Mouse (Mus musculus) adrenal gland, adult 2 months (tissue): ENCODE results near the gene Slc22a4. TPM values are rescaled to one million over a fixed set of nuclear protein-coding genes. Genes with fewer than 3 reads are reported as not detected.
A peak's percentile ranks its signal among the peaks of the same experiment; 100 is the strongest.

ENCODE experiments used
- DNase-seq: peaks from one replicate; pipeline ENCODE4 v3.0.0; 2021
- long read RNA-seq: library from polyadenylated mRNA; stranded (forward); transcript quantifications from one replicate; pipeline ENCODE4 v2.0.0, GENCODE M21; 2021
- polyA plus RNA-seq: library from polyadenylated mRNA; depleted of rRNA; stranded (reverse); fragments of >200 nt; gene quantifications from 2 replicates; pipeline ENCODE4 v1.2.3, GENCODE M21; 2012; rRNA removed
- total RNA-seq, 2 experiments: library from RNA; stranded (reverse); gene quantifications; 2 replicates each; pipeline ENCODE4 v1.2.3; 2021

The Slc22a4 gene
- 10 to 100 TPM in 1 of 2 experiments, 1 to 10 TPM in 1; 7.1 to 10.8 TPM for total RNA-seq
- polyA plus RNA-seq, result 7.1 and 10.3 TPM in 2 replicates
- long read RNA-seq, partial matches to known transcripts, result 3 of 12 reads
- long read RNA-seq, other reads (novel, unspliced or antisense), result 1 of 12 reads

DNA sequence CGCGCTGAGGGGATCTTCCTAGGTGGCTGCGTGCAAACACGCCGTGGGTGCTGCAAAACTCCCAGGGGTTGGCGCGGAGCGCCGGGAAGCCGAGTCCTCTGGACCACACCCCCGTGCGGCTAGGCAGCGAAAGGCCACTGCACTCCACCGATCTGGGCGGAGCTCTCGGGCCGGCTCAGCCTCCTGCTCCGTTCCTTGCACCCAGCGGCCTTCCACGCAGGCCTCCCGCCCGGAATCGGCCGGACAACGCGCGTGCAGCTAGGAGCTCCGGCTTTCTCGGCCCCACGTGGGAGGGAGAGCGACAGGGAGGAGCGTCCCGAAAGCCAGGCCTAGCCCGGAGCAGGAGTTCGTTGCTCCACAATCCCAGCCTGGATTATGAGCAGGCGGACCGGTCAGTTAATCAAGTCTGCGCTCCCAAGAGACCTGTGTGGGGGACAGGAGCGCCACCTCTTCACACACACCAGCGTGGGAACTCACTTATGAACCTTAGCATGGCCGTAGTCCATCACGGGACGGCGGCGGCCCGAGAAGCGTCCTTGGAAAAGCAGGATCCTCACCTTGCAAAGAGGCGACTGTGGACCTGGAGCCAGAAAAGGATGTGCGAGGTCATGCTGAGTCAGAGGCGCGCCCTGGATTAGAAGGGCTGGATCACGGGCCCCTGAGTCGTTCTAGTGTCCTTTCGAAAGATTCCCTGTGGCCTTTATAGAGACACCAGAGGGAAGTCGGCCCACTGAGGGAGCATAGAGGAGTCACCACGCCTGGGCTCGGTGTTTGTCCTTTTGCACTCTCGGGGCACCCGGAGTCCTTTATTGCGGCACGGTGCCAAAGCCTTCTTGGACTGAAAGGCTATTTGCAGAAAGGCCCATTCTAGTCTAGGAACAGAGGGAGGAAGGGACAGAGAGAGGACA lies at the start of gene Slc22a4:
Gene Slc22a4, minus strand, starts transcription at position 47 of the 908 bp plus-strand sequence.
- DNase-seq, result peak; percentile 93

DNA sequence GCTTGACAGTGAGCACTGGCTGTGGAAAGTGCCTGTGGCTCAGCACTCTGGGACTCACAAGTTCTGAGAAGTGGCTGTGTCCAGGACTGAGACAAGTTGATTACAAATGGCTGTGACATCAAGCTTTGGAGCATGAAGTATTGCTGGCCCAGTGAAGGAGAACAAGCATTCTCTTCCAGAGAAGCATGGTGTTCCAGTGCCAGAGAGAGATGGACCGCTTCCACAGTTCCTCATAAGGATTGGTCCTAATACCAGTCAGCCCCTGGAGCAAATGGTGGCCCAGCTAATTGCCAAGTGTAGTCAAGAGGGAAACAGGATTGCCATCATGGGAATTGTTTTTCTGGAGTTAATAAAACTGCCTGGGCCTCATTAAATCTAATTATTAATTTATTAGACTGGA lies 48.2 kb upstream of the Slc22a4 start:
- DNase-seq, result no peak

DNA sequence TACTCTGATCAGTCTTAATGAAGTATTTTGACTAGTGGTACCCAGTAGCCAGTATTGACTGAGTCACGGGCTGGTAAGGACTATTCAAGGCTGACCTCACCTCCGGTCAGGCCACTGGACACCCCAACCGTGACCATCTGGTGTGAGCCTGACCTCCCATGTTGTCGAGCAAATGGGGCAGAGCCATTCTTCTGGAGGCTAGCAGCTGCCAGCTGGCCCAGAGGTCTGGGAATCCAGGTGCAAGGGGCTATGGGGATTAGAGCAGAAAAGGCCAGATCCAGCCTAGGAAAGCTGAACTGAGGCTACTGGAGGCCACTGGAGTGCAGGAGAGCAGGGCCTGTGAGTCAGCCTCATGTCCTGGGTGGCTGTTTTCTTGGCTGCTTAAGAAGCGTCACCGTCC lies 47.5 kb upstream of the Slc22a4 start:
- DNase-seq, result no peak

DNA sequence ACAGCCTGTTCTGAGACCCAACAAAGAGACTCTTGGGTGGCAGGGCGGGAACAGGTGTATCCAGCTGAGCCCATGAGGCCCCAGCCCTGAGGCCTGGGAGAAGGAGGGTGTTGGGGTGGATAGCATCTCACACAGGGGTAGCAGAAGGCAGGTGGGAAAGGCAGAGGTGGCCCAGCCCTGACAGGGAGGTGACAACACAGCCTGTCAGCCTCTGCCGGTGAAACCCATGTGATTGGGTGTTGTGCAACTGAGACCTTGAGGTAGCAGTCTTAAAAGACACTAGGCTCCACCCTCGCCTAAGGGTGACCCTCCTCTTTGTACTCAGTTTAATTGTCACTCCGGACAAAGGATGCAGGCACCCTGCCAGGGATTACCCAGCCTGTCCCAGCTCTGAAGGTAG lies 45.4 kb upstream of the Slc22a4 start:
- DNase-seq, result peak; percentile 52

DNA sequence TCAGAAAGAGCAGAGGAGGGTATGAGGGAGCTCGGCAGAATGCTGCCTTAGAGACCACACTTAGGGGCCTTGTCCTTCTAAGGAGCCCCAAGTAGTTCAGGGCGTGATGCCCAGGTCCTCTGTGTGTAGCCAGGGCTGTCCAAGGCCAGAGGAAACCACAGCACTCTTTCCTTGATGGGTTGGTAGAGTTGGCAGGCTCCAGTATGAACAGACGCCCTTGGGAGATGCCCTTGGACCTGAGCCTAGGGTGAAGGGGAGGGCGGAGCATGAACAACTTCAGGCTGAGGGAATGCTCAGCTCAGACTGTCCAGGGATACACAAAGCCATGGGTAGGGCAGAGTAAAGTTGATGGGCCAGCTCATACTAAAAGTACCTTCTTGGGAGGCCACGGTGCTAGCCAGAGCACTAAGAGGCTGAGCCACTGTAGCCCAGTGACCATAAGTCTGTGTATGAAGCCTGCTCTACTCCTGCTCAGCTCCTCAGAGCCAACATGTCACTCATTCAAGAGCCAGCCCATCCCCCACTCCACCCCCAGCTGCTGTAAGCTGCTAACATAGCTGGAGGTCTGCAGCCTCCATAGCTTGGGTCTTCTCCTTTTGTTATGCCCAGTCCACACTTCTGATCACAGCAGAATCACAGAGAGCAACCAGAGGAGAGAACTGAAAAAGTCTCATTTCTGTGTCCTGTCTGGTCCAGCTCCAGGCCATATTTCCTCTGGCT lies 44.0 kb upstream of the Slc22a4 start:
- peak; percentile 93 for DNase-seq

DNA sequence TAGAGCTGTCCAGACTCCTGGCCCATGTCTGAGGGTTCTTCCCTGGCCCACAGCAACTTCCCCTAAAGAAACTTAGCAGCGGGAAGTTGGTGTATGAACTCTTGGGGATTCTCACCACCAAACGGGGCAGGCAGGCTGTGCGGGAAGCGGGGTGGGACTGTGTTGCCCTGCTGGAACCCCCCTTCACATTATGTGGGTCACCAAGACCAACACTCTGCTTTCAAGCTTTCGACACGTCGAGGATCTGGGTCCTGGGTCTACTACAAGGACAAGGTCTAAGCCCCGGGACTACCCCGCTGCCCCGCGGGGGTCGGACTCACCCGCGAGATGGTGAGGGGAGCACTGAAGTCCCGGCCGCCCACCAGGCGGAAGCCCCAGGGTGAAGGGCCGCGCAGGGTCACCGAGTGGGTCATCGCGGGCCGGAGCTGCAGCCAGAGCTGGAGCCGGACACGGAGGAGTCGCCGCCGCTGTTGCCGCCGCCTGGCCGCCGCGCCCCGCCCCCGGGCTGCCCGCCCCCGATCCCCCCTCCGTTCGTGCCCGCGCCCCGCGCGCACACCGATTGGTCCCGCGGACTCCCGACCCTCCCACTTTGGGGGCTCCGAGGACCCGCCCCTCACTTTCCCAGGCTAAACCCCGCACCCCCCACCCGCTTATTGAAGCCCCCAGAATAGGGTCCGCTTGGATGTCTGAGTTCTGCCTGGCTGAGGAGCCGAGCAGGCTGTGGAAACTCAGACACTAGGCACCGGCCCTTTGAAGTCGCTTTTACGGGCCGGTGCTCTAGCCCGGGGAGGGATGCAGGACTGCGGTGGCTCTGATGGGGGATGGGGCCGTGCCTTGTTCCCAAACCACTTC lies 40.9 kb upstream of the Slc22a4 start, which contains the start of gene Pdlim4:
Gene Pdlim4, minus strand, starts transcription at position 495 of the 852 bp plus-strand sequence.
- peak; percentile 64 for DNase-seq

DNA sequence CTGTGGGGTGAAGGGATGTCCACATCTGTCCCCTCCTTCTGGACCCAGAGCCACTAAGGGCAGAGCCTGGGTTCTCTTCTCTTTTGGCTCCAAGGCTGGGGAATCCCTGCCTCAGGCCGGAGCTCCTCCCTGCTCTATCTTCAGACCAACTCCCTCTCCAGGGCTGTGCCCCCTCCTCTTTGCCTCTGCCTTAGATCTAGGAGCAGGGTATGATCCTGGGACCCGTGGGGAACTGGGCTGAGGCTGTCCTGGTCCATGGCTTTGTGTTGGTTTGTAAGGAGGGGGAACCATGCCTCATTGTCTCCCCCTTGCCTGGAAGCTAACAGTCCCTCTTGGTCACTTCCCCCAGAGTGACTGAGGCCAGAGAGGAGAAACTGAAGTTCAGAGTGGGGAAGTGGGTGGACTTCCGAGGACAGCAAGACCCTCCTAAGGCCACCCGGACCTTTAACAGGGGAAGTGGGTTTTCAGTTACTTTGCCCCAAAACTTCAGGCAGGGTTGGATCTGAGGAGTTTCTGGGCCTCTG lies 40.2 kb upstream of the Slc22a4 start:
- DNase-seq, result no peak

DNA sequence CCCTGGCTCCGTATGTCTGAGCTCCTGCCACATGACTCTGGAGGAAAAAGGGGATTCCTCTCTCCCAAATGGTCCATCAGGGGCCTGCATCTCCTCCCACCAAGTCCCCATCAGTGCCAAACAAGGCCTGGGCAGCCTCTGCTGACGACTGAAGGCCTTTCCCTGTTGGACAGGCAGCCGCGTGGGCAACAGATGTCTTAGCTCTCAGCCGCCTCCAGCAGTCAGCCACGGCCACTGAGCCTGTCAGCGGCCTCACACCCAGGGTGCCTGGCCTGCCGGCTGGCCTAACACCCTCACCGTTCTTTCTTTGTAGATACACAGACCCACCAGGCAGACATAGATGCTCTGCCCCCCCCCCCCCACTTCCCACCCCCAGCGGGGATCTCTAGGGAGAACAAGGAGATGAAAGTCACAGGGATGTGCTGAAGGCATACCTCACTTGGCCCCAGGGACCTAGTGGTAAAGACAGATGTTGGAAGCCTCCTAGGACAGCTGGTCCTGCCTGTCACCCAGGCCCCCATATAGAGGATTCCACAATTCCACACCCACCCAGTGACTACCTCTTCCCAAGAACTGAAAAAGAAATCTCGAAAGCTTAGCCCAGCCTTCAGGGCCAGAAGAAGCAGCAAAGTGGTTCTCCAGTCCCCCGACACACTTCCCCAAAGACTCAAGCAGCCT lies 39.6 kb upstream of the Slc22a4 start:
- DNase-seq, result no peak

DNA sequence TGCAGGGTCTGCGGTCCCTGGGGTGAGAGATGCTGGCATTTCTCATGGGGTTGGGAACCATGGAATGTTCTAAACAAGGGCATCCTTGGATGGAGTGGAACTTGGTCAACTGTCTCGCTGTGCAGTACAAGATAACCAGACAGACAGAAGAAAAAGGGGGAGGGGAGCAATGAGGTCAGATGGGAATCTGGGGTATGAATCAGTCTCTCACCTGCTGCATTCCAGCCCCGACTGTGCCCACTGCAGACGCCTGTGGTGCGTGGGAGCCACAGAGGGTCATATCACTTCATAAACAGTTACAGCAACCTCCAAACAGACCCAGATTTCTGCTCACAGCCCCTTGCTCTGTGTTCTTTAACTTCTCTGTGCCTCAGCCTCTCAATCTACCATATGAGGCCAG lies 38.5 kb upstream of the Slc22a4 start:
- DNase-seq, result no peak

DNA sequence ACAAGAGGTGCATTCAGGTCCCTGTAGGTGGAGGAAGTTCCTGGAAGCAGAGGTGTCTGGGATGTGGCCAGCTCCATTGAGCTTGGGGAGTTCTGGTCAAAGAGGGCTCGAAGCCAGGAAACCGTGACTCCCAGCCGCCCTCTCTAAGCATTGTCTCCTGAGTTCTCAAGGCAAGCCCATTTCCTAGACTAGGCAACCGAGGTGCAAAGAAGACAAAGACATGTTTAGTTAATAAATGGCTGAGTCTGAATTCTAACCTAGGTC lies 38.0 kb upstream of the Slc22a4 start:
- DNase-seq, result no peak

DNA sequence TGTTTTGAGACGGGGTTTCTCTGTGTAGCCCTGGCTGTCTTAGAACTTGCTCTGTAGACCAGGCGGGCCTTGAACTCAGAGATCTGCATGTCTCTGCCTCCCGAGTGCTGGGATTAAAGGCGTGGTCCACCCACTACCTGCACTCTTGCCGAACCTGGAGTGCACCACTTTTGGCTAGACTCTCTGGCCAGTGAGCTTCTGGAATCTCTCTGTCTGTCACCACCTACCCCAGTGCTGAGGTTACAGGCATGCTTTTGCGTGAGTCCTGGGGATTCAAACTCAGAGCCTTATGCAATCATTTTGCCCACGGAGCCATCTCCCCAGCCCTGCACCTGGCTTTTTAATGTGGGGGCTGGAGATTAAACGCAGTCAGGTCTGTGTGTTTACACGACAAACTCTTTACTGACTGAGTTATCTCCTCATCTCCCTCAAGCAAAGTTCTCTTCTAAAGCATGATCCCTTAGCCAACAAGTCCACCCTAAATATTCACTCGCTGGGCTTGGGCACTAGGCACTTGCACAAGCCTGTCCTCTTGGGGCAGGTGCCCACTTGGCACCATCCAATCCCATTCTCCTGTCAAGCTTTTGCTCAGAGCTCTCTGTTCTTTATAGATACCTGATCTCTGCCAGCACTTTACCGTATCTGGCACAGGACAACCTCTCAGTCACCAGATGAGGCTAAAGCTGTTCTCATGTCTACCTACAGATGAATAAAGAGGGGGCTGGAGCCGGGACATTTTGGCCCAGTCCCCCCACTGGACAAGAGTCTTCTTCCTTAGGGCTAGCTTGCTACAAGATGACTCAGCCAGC lies 37.4 kb upstream of the Slc22a4 start:
- no peak for DNase-seq

DNA sequence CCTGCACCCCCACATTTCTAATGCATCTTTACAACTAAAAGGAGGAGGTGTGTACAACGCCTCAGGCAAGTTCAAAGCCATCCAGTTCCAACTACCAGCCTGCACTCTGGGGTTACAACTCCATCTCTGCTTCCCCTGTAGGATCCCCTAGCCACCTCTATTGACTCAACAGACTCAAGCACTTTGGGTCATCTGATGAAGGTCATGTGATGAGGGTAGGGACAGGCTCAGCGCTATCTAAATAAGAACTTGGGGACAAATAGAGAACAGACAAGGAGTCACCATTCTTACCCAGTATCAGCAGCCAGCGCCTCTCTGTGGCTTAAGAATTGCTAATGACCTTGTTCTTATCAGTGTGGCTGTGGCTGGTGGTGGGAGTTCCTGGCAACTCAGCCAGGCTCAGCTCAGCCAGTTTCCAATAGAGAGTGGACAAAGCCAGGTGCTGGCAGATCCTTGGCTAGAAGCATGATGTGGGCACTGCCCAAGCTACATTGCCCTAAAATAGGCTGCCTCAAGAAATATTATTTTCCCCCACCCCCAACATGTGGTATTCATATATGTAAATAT lies 36.6 kb upstream of the Slc22a4 start:
- no peak for DNase-seq

DNA sequence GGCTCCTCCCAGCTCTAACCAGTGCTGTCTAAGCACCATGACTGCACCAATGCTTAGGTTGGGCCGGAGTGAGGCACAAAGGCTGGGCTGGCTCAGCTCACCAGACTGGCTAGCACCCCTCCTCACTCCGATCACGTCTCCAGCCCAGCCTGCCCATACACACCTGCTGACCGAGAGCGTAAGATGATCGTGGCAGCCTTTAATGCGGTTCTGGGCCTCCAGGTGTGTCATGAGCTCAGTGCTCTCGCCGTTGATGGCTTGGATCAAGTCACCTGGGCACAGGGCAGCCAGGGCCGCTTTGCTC lies 35.5 kb upstream of the Slc22a4 start:
- no peak for DNase-seq

DNA sequence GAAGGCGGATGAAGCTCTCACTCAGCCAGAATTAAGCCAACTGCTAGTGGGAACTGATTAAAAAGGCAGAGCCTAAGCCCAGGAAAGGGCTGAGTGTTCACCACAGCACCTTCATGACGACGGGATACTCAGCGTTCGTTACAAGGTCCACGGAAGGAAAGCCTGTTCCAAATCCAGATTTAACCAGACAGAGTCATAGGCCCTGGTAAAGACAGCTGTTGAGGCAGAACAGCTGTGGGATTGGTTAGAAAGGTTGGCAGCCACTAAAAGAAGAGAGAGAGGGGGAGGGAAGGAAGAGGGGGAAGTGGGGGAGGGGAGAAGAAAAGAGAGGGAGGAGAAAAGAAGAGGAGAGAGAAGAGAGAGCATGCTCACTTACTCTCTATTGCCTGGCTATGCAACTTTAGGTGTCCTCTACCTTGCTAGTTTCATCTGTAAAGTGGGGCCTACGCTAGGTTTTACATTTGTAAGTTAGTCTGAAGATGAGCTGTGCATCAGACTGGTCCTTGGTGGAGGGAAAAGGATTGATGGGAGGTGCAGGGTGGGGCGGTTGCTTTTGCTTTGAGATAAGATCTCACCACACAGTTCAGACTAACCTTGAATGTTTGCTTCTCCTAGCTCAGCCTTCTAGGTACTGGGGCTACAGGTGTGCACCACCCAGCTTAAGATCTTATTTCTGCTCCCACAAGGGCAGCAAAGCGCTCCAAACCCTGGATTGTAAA lies 35.0 kb upstream of the Slc22a4 start:
- DNase-seq, result no peak

DNA sequence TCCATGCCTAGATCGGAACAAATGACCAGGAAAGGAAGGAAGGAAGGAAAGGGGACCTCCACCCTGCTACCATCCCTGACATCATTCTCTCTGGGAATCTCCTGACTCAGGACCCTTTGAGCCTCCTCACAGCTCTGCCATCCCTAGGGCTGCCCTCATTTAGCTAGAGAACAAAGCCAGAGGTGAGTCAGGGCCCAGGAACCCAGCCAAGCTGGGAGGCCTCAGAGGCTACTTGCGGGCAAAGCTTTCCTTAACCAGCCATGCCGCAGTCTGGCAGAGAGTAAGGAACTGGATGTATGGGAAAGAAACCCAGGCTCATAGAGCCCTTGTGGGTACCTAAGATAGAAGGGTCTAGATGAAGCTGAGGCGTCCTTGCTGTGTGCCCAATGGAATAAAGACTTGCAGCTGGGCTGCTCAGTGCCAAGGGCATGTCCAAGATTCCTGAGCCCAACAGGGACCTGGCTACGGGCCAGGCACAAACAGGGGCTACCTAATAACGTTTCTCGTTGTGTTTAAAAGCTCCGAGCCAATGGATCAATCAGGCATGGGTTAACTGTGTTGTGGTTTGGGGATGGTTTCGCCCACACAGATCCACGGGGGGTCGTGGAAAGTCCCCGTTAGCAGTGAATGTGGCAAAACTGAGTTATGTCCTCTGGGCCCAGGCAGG lies 34.3 kb upstream of the Slc22a4 start:
- DNase-seq, result peak; percentile 94

DNA sequence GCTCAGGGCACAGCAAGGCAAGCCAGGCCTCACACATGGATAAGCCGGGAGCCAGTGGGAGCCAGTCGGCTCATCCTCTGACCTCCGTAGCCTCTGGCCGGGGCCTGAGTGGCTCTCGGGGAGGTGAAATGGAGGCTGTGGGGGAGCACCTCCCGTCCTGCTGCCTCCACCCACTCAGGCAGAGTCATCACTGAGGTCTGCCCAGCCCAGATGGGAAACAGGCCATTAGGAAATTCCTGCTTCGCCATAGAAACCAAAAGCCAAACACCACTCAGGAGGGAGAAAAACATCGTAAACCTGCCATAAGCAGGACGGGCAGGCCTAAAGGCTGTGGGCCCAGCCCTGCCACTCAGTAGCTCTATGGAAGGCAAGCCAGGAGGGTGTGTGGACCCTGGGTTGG lies 32.4 kb upstream of the Slc22a4 start:
- peak; percentile 69 for DNase-seq

DNA sequence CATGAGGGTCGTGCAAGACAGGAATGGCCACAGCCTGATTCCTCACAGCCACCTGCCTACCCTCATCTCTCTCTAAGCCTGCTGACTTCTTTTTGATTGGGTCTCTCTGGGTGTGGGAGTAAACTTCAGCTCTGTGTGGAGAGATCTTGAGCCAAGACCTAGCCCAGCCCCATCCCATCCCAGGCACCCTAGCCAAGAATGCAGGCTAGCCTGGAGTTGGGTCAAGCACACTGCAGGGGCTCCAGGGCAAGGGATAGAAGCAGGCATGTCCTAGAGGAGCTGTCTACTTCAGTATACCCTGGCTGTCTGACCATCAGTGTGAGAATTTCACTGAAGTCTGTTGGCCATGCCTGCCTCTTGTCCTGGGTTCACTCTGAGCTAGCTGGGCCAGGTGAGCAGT lies 31.6 kb upstream of the Slc22a4 start:
- DNase-seq, result no peak

DNA sequence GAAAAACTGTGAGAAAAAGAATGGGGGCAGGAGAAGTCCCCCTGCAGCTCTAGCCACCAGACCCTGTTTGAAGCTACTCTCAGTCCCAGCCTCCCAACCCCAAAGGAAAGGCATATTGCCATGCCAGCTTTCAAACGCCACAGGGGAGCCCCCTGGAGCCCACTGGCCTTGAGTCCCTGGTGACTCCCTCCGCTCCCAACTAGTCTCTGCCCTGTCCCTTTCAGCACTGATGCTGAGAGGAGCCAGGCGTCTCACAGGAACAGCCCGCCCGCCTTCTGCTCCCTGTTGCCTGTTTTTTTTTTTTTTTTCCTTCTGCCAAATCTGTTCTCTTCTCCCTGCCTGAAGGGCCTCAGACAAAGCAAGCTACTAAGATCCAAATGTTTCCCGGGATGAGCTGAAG lies 30.8 kb upstream of the Slc22a4 start:
- no peak for DNase-seq

DNA sequence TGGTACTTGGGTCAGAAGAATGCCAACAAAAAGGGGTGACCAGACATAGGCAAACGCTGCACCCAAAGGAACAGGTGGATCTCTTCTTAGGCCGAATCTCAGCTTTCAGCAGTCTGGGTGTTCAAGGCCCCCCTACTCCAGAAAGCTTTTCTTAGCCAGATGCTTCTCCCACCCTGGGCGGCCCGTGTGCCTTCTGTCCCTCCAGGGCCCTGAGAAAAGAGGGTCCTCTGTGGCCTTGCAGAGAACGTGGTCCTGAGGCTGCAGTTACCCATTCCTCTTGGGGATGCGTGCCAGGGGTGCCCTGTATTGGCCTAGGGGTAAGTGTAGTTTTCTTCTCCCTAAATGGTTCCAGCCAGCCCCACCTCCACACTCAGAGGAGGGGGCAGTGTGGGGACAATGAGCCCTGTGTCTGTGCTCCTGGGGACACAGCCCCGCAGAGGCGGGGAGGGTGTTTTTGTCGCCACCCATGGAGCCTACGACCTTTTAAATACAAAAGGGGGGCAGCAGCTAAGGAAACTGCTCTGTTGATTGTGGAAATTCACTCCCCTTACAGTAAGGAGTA lies 30.2 kb upstream of the Slc22a4 start:
- no peak for DNase-seq
